Mouse (Mus musculus) lung, postnatal 0 days (tissue): Measurements from ENCODE around the gene Ift22.

Experiments
- CTCF ChIP-seq: IDR thresholded peaks from 2 replicates; pipeline ENCODE4 v1.5.1; 2016; ENCODE audit warnings: antibody characterized with exemption, mild to moderate bottlenecking
- EP300 ChIP-seq: IDR thresholded peaks from 2 replicates; pipeline ENCODE4 v1.6.1; 2016; ENCODE audit warnings: antibody characterized with exemption, mild to moderate bottlenecking, control low read depth

DNA sequence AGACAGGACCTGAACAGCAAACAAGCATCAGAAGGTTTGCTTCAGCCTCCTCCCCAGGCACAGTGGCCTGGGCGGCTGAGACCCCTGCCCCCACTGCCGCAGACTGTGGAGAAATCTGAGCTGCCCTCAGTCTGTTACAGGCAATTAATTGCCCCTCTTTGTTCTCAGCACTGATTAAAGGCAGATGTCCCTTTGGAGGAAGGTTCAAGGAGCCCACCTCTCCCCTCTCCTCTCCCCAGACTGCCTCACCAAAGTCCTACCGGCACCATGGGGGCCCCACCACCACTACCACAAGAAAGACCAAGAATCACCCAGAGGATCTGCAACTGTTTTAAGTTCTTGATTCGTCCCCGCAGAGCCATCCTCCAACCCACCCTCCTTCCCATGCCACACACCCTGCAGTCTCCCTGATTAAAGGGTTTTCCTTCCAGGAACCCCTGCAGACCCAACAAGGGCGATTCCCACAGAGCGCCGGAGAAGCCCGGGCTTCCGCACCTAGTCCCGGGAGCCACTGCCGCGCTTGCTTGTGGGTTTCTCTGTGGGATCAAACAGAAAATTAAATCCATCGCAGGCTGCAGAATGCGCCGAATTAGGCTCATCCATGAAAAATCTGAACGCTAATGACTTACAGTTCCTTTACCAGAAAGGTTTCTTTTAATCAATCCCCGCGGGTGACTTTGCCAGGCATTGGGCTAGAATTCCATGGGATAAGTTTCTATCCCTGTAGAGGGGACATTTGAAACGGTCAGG lies 46.6 kb upstream of the Ift22 start:
- TF ChIP-seq CTCF = no peak
- no peak for TF ChIP-seq EP300
